Mouse (Mus musculus) forebrain, embryonic 13.5 days (tissue): ENCODE results near the gene Myog. TPM values are rescaled to one million over a fixed set of nuclear protein-coding genes. Genes with fewer than 3 reads are reported as not detected.
"Not testable (repeated sequence)": the region's sequence is repeated elsewhere in the genome, so short reads cannot be mapped to it uniquely, and the experiment has no call there.

ENCODE experiments used
- ATAC-seq: fragments of 200-750 bp; cut with Nextera tagmentation; 2 replicates; pipeline ENCODE4 v1.8.0; 2017
- H3K27ac ChIP-seq: fragments of 300-500 bp; sonication (generic); 2 replicates; pipeline ENCODE4 v1.5.1; 2015; ENCODE audit warnings: inconsistent platforms, mild to moderate bottlenecking, moderate library complexity
- H3K27me3 ChIP-seq: fragments of 300-500 bp; sonication (generic); 2 replicates; pipeline ENCODE4 v1.6.1; 2015; ENCODE audit warnings: mild to moderate bottlenecking, inconsistent platforms
- H3K36me3 ChIP-seq: fragments of 300-500 bp; sonication (generic); 2 replicates; pipeline ENCODE4 v1.6.1; 2015; ENCODE audit warnings: mild to moderate bottlenecking, inconsistent platforms; ENCODE audit not compliant: poor library complexity, severe bottlenecking
- H3K4me1 ChIP-seq: fragments of 300-500 bp; sonication (generic); 2 replicates; pipeline ENCODE4 v1.6.1; 2015; ENCODE audit warnings: inconsistent platforms
- H3K4me2 ChIP-seq: fragments of 300-500 bp; sonication (generic); 2 replicates; pipeline ENCODE4 v1.6.1; 2015; ENCODE audit warnings: inconsistent platforms, mild to moderate bottlenecking, moderate library complexity
- H3K4me3 ChIP-seq: fragments of 300-500 bp; sonication (generic); 2 replicates; pipeline ENCODE4 v1.5.1; 2015; ENCODE audit warnings: mild to moderate bottlenecking, inconsistent platforms
- H3K9ac ChIP-seq: fragments of 300-500 bp; sonication (generic); 2 replicates; pipeline ENCODE4 v1.6.1; 2015; ENCODE audit warnings: mild to moderate bottlenecking, inconsistent platforms
- H3K9me3 ChIP-seq: fragments of 300-500 bp; sonication (generic); replicated peaks from 2 replicates; pipeline ENCODE4 v1.6.1; 2016; ENCODE audit warnings: inconsistent platforms
- WGBS: fragments of 180-500 bp; shearing (Covaris S2); methylation state at CpG from one replicate; pipeline ENCODE4 v1.1.7; 2015; 5-methylcytosine and 5-hydroxymethylcytosine counted together
- polyA plus RNA-seq: library from polyadenylated mRNA; unstranded; fragments of >200 nt; fragmentation: Nextera tagmentation; extraction: Ambion mirVana; gene quantifications from 2 replicates; pipeline ENCODE4 v1.2.1, GENCODE M21; 2015

Gene Myog
- polyA plus RNA-seq, result not detected in 2 replicates

GRCm38 (mm10) chr1:134289598-134290099 is at the start of gene Myog:
Gene Myog (plus strand): TSS chr1:134289989.
- ATAC-seq, result no peak
- 52% methylated on average over 11 of the region's 11 CpGs for WGBS

GRCm38 (mm10) chr1:134240701-134241100 is 49.1 kb upstream of the Myog start:
- Histone ChIP-seq H3K9ac (no peak overlapping the region), H3K27me3 (peaks cover 36% of the 10 kb centered on the region), H3K4me1 (peaks cover 11% of the 10 kb centered on the region), H3K4me3 (no peak overlapping the region), H3K4me2 (no peak overlapping the region), H3K36me3 (no peaks in the 10 kb centered on the region), H3K9me3 (no peaks in the 10 kb centered on the region), H3K27ac (no peak overlapping the region)
- no peak for ATAC-seq
- 87% methylated on average over 9 of the region's 9 CpGs for WGBS

More at GRCm38 (mm10) chr1:134289598-134290099, at the start of gene Myog:
- no peaks in the 10 kb centered on the region for H3K9me3 ChIP-seq
- H3K36me3 ChIP-seq, result no peaks in the 10 kb centered on the region
- peaks cover 5% of the 10 kb centered on the region; the same call in 1 of the 2 replicates for H3K4me1 ChIP-seq
- H3K4me3 ChIP-seq, result no peak within 1 kb of the TSS
- H3K27me3 ChIP-seq, result no peaks in the 10 kb centered on the region
- no peak within 1 kb of the TSS for H3K27ac ChIP-seq
- no peak within 1 kb of the TSS for H3K9ac ChIP-seq
- no peak within 1 kb of the TSS for H3K4me2 ChIP-seq

DNA sequence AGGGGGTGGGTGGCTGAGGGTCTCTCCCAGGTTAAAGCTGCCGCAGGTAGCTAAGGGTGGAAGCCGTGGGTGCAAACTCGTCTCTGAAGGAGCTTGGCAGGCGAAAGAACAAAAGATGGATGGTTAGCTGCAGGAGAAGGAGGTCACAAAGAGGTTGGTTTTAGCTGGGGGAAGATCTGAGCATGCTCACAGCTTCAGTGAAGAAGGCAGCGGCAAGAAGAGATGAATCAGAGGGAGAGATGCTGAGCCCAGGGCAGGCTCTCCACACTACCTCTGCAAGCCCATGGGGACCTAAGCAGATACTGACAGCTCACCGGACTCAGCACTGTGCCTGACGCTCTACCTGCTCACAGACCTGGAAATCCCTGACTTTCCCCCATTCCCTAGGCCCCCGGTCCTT is 48.5 kb upstream of the Myog start:
- H3K4me3 ChIP-seq, result no peak overlapping the region
- WGBS, result 76% methylated on average over 8 of the region's 8 CpGs

DNA sequence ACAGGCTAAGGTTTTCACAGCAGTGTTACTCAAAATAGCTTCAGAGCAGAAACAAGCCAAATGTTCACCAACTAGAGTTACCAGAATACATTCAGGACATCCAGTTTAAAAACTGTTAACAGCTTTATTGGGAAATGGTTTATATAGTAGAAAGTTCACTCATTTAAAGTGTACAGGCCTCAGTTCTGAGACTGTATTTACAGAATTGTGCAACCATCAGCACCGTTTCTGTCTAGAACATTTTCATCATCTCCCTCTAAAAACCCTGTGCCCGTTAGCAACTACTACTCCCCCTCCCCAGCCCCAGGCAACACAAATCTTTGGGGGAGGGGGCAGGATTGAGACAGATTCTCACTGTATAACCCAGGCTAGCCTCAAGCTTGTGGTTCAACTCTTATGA is 47.5 kb upstream of the Myog start:
- Histone ChIP-seq H3K27ac (no peak overlapping the region), H3K4me3 (no peak overlapping the region), H3K9me3 (no peaks in the 10 kb centered on the region), H3K9ac (no peak overlapping the region), H3K27me3 (peaks cover 21% of the 10 kb centered on the region), H3K36me3 (no peaks in the 10 kb centered on the region), H3K4me1 (peaks cover 10% of the 10 kb centered on the region), H3K4me2 (no peak overlapping the region)
- ATAC-seq, result no peak
- WGBS, result 81% methylated on average over 2 of the region's 2 CpGs

More for the DNA sequence above, 48.5 kb upstream of the Myog start:
- Histone ChIP-seq H3K4me2 (no peak overlapping the region), H3K9me3 (no peaks in the 10 kb centered on the region), H3K9ac (no peak overlapping the region), H3K4me1 (peaks cover 10% of the 10 kb centered on the region), H3K27ac (no peak overlapping the region), H3K27me3 (peaks cover 30% of the 10 kb centered on the region), H3K36me3 (no peaks in the 10 kb centered on the region)
- ATAC-seq, result no peak

GRCm38 (mm10) chr1:134243505-134243904 is 46.3 kb upstream of the Myog start:
- no peak for ATAC-seq
- H3K4me2 ChIP-seq, result no peak overlapping the region
- no peak overlapping the region for H3K27ac ChIP-seq
- peaks cover 10% of the 10 kb centered on the region for H3K4me1 ChIP-seq
- H3K4me3 ChIP-seq, result no peak overlapping the region
- H3K9me3 ChIP-seq, result no peaks in the 10 kb centered on the region
- peaks cover 13% of the 10 kb centered on the region; the same call in 1 of the 2 replicates for H3K27me3 ChIP-seq
- H3K36me3 ChIP-seq, result no peaks in the 10 kb centered on the region
- 77% methylated on average over 6 of the region's 6 CpGs for WGBS
- no peak overlapping the region for H3K9ac ChIP-seq

DNA sequence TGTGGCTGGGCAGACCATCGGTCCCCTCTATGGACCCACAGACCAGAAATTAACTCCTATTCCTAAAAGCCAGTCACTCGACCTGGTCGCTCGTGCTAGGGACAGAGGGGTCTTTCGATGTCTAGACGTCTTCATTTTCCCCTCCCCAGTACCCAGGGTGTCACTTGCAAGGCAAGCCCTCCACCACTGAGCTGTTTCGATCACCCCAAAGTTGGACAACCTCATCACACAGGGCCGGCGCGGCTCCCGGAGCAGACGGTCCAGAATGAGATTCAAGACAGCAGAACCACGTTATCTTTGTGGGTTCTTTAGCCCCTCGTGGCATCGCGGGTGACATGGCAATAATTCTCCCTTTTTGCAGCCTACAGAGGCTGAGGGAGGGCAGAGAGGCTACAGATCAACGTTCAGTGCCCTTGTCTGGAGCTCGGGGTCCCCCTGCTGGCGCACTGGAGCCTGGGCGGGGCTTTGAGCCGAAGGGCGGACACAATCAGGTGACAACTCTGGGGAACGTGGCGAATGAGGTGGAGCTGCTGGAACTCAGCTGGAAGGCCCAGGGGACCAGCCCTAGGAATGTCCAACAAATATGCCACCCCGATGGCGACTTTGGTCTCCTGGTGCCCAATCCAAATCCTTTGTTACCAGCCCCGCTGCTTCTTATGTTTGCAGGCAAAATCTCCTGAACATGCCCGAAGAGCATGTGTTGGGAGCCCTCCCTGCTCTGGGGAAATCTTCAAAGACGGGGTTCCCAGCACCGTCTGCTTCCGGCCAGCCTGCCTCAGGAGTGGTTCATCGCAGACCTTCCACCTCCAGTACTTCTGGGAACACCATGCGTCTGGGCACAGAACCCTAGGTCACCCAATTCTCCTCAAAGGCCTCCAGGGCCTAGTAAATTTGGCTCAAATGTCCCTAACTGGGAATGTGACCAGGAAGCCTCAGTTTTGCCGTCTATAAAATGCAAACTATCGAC is 45.6 kb upstream of the Myog start:
- peak overlapping the region; percentile 27 for H3K9ac ChIP-seq
- WGBS, result 23% methylated on average over 35 of the region's 35 CpGs
- H3K4me3 ChIP-seq, result no peak overlapping the region
- H3K9me3 ChIP-seq, result no peaks in the 10 kb centered on the region
- H3K4me1 ChIP-seq, result peaks cover 10% of the 10 kb centered on the region
- H3K4me2 ChIP-seq, result peak overlapping the region; percentile 50
- no peaks in the 10 kb centered on the region for H3K36me3 ChIP-seq
- peak; percentile 86 for ATAC-seq
- H3K27ac ChIP-seq, result no peak overlapping the region
- peaks cover 8% of the 10 kb centered on the region; the same call in 1 of the 2 replicates for H3K27me3 ChIP-seq

- ATAC-seq, result peak; percentile 24; the same call in 1 of the 2 replicates
- Histone ChIP-seq H3K9ac (no peak overlapping the region), H3K4me1 (peaks cover 10% of the 10 kb centered on the region), H3K27ac (no peak overlapping the region), H3K36me3 (no peaks in the 10 kb centered on the region), H3K4me2 (no peak overlapping the region), H3K9me3 (no peaks in the 10 kb centered on the region), H3K27me3 (peaks cover 8% of the 10 kb centered on the region; the same call in 1 of the 2 replicates), H3K4me3 (no peak overlapping the region)
- WGBS, result 85% methylated on average over 14 of the region's 14 CpGs
These were observed 44.6 kb upstream of the Myog start for GRCm38 (mm10) chr1:134245004-134245717.

DNA sequence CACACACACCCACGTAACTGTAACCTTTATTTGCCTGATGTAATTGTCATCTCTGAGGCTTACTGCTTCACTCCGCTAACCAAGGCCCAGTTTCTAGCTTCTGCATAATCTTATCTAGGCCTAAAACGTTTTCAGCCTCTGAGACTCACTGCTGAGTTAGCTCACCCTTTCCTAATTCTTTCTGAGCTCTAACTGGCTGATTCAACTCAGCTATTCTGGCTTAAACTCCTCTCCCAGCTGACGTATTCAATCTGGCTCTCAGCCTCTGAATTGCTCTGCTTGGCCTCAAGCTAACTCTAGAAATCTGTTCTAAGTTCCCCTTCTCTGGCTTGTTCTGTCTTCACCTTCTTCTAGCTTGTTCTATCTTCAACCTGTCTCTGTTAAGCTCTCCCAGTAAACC is 43.2 kb upstream of the Myog start:
- no peaks in the 10 kb centered on the region for H3K9me3 ChIP-seq
- 52% methylated on average over 4 of the region's 4 CpGs for WGBS

DNA sequence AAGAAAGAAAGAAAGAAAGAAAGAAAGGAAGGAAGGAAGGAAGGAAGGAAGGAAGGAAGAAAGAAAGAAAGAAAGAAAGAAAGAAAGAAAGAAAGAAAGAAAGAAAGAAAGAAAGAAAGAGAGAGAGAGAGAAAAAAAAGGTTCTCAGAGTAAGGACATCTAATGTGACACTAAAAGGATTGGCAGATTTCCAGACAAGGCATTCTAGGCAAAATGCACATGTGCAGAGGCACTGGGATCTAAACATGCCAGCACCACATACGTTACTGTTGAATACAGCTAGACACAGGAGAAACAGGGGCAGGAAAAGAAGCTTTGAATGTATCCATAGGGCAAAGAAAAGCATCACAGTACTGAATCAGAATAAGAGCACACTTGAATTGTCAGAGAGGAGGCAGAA is 40.1 kb upstream of the Myog start:
- not testable (repeated sequence) for H3K9ac ChIP-seq
- 56% methylated on average over 1 of the region's 1 CpGs for WGBS

More for the DNA sequence above, 43.2 kb upstream of the Myog start:
- ATAC-seq, result no peak
- Histone ChIP-seq H3K27ac (no peak overlapping the region), H3K4me1 (peaks cover 10% of the 10 kb centered on the region), H3K4me3 (no peak overlapping the region), H3K36me3 (no peaks in the 10 kb centered on the region), H3K27me3 (peaks cover 8% of the 10 kb centered on the region; the same call in 1 of the 2 replicates), H3K4me2 (no peak overlapping the region), H3K9ac (no peak overlapping the region)

DNA sequence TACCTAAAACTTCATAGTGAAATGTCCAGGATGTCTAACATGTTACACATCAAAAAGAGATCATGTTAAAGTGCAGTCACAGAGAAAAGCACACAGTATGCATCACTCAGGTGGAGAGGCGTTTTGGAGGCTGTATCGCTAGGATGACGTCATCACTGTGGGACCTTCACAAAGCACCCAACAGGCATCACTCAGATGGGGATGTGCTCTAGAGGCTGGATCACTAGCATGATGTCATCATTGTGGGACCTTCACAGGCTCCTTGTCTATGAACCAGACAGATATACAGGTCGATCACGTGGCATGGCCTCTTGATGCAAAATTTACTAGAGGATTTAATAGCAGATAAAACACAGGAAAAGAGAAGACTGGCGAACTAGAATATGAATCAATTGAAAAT is 25.4 kb upstream of the Myog start:
- WGBS, result 90% methylated on average over 6 of the region's 6 CpGs
- ATAC-seq, result no peak
- Histone ChIP-seq H3K9ac (no peak overlapping the region), H3K9me3 (peaks cover 13% of the 10 kb centered on the region; the same call in 1 of the 2 replicates), H3K4me1 (no peaks in the 10 kb centered on the region), H3K4me2 (no peak overlapping the region), H3K27ac (no peak overlapping the region), H3K4me3 (no peak overlapping the region), H3K36me3 (no peaks in the 10 kb centered on the region), H3K27me3 (no peaks in the 10 kb centered on the region)

More for the DNA sequence above, 40.1 kb upstream of the Myog start:
- H3K4me1 ChIP-seq, H3K4me2 ChIP-seq, H3K27ac ChIP-seq, H3K4me3 ChIP-seq, ATAC-seq, H3K9me3 ChIP-seq, H3K36me3 ChIP-seq, H3K27me3 ChIP-seq: not testable (repeated sequence)

GRCm38 (mm10) chr1:134265797-134266196 is 24.0 kb upstream of the Myog start:
- Histone ChIP-seq H3K9ac (0 out of 2 replicates have a peak overlapping the region, but pooled peaks have one; percentile 26), H3K4me1 (no peaks in the 10 kb centered on the region), H3K4me3 (no peak overlapping the region), H3K27me3 (no peaks in the 10 kb centered on the region), H3K9me3 (peaks cover 8% of the 10 kb centered on the region; the same call in 1 of the 2 replicates), H3K27ac (no peak overlapping the region), H3K4me2 (no peak overlapping the region), H3K36me3 (no peaks in the 10 kb centered on the region)
- ATAC-seq, result peak; percentile 45; the same call in 1 of the 2 replicates
- WGBS, result 31% methylated on average over 2 of the region's 2 CpGs

DNA sequence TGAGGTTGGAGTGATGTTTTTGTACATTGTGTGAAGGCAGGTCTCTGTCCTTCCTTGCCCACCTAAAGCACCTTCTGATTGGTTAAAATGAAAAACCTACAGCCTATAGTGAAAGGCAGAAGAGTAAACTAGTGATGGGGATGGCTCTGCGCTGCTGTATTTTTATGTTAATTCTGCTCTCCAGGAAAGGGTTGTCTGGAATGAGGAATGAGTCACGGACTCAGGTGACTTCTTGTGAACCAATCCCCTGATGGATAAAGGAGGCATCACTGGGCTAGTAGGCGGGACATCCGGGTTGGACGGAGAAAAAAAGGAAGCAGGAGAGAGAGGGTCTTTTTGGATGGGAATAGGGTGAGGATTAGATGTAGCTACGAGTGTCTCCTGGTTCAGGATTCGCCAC is 19.8 kb upstream of the Myog start:
- Histone ChIP-seq H3K4me1 (peaks cover 24% of the 10 kb centered on the region), H3K9ac (no peak overlapping the region), H3K36me3 (no peaks in the 10 kb centered on the region), H3K27ac (no peak overlapping the region), H3K9me3 (no peaks in the 10 kb centered on the region), H3K4me3 (no peak overlapping the region), H3K27me3 (no peaks in the 10 kb centered on the region), H3K4me2 (no peak overlapping the region)
- no peak for ATAC-seq
- 72% methylated on average over 7 of the region's 7 CpGs for WGBS
